Mouse (Mus musculus): Measurements from ENCODE around the gene Lce3d.
A peak's percentile ranks its signal among the peaks of the same experiment; 100 is the strongest.

GRCm38 (mm10) chr3:92998691-92999090 is 41.5 kb downstream of the Lce3d start:
- no peak for TF ChIP-seq POLR2A (IDR thresholded peaks at IDR 0.05; ENCODE audit: extremely low read depth, insufficient read depth, low read length)
- peak; percentile 75 for TF ChIP-seq CTCF (IDR thresholded peaks at IDR 0.05; ENCODE audit: extremely low read depth, insufficient read depth, low read length)

Measured in cortical plate, adult 2 months (tissue).